Mouse (Mus musculus): ENCODE measurements around the gene Cmss1.

GRCm38 (mm10) chr16:57353932-57354331 is 252.7 kb downstream of the Cmss1 start:
- TF ChIP-seq POLR2A (IDR thresholded peaks at IDR 0.05; ENCODE audit: insufficient read length, low read depth): no peak
- no peak for TF ChIP-seq E2F4 (IDR thresholded peaks at IDR 0.05; ENCODE audit: insufficient read depth)

All from myocyte (in vitro differentiated cells).